Comparison of ENCODE assay signal across 15 mouse cellular contexts in genomic region chr16:7052408-7052807, GRCm38 (mm10).
DNase-seq lines count a peak whose midpoint lies in the region; ATAC-seq lines count a peak whose summit lies in the region.
"Had no signal": no experiment of that assay in that cellular context is flagged by ENCODE, and none has a peak within 500 bp of the region (broad histone marks: within the 10 kb centered on the region; RNA-seq: fewer than 3 reads in every experiment).

No protein-coding gene starts in this region.

- no peak for DNase-seq in forebrain, embryonic 11.5 days (ENCODE audit: low spot score)
- DNase-seq in forebrain, embryonic 10.5 days (ENCODE audit: extremely low spot score, low spot score): no peak
- DNase-seq in midbrain, embryonic 10.5 days (ENCODE audit: low spot score): peak; percentile 32
- DNase-seq in layer of hippocampus, postnatal 14 days (ENCODE audit: low spot score in 2 of 2): no peak
- DNase-seq in B cell, adult 2 months: no peak
- DNase-seq in layer of hippocampus, adult 9-10 months (ENCODE audit: low spot score): no peak
- DNase-seq: adrenal gland, postnatal 25 days; kidney, postnatal 14 days; lung, adult 18-20 months had no signal

- H3K27ac ChIP-seq in forebrain, embryonic 11.5 days (ENCODE audit: low read depth, low read length): no peak overlapping the region
- no peak overlapping the region for H3K27ac ChIP-seq in forebrain, embryonic 10.5 days
- H3K27ac ChIP-seq in forebrain, embryonic 16.5 days (ENCODE audit: low read length): no peak overlapping the region
- H3K27ac ChIP-seq in midbrain, embryonic 10.5 days (replicated peaks): peak overlapping the region; percentile 23; the same call in 1 of the 2 replicates
- H3K27ac ChIP-seq in neural tube, embryonic 14.5 days (ENCODE audit: low read depth, low read length): peak overlapping the region; percentile 78
- H3K27ac ChIP-seq: heart, embryonic 15.5 days; limb, embryonic 15.5 days; macrophage had no signal

- ATAC-seq in forebrain, embryonic 11.5 days (replicated peaks; ENCODE audit: low FRiP score): 0 out of 2 replicates have a peak, but pooled peaks have one; percentile 48
- ATAC-seq in forebrain, embryonic 16.5 days: peak; percentile 74
- ATAC-seq in neural tube, embryonic 14.5 days (ENCODE audit: low read depth): peak; percentile 57; the same call in 1 of the 2 replicates
- ATAC-seq: intestine, embryonic 16.5 days had no signal

- H3K9me3 ChIP-seq in forebrain, embryonic 11.5 days (ENCODE audit: control insufficient read depth, low read length): no peaks in the 10 kb centered on the region
- no peaks in the 10 kb centered on the region for H3K9me3 ChIP-seq in forebrain, embryonic 10.5 days
- no peaks in the 10 kb centered on the region for H3K9me3 ChIP-seq in forebrain, embryonic 16.5 days (ENCODE audit: control insufficient read depth, low read length)
- H3K9me3 ChIP-seq in midbrain, embryonic 10.5 days (replicated peaks): no peaks in the 10 kb centered on the region
- no peaks in the 10 kb centered on the region for H3K9me3 ChIP-seq in neural tube, embryonic 14.5 days (ENCODE audit: control insufficient read depth, low read length)
- H3K9me3 ChIP-seq: heart, embryonic 15.5 days; limb, embryonic 15.5 days had no signal

- no peak overlapping the region for H3K9ac ChIP-seq in forebrain, embryonic 11.5 days (ENCODE audit: low read length)
- H3K9ac ChIP-seq in forebrain, embryonic 16.5 days (replicated peaks; ENCODE audit: low read depth, low read length): no peak overlapping the region
- no peak overlapping the region; the same call in 1 of the 2 replicates for H3K9ac ChIP-seq in neural tube, embryonic 14.5 days (replicated peaks; ENCODE audit: low read depth, low read length)
- H3K9ac ChIP-seq: heart, embryonic 15.5 days; limb, embryonic 15.5 days had no signal

- 7% methylated on average over 9 of the region's 9 CpGs for WGBS in forebrain, embryonic 11.5 days
- 22% methylated on average over 9 of the region's 9 CpGs for WGBS in forebrain, embryonic 10.5 days
- 4% methylated on average over 9 of the region's 9 CpGs for WGBS in forebrain, embryonic 16.5 days
- 16% methylated on average over 9 of the region's 9 CpGs for WGBS in midbrain, embryonic 10.5 days
- 2% methylated on average over 9 of the region's 9 CpGs for WGBS in neural tube, embryonic 14.5 days

- H3K4me3 ChIP-seq in forebrain, embryonic 11.5 days (ENCODE audit: low read depth, low read length): no peak overlapping the region
- no peak overlapping the region for H3K4me3 ChIP-seq in forebrain, embryonic 10.5 days
- H3K4me3 ChIP-seq in forebrain, embryonic 16.5 days (replicated peaks; ENCODE audit: low read length): no peak overlapping the region
- H3K4me3 ChIP-seq in midbrain, embryonic 10.5 days: no peak overlapping the region
- H3K4me3 ChIP-seq in neural tube, embryonic 14.5 days (ENCODE audit: low read depth, low read length): no peak overlapping the region
- H3K4me3 ChIP-seq: heart, embryonic 15.5 days; limb, embryonic 15.5 days had no signal

- H3K27me3 ChIP-seq in forebrain, embryonic 11.5 days (ENCODE audit: control insufficient read depth, insufficient read depth, low read length): peaks cover 10% of the 10 kb centered on the region; the same call in 1 of the 2 replicates
- peaks cover 46% of the 10 kb centered on the region for H3K27me3 ChIP-seq in forebrain, embryonic 10.5 days (ENCODE audit: poor library complexity, severe bottlenecking)
- H3K27me3 ChIP-seq in forebrain, embryonic 16.5 days (replicated peaks; ENCODE audit: control insufficient read depth, insufficient read depth, low read length): no peaks in the 10 kb centered on the region
- H3K27me3 ChIP-seq in midbrain, embryonic 10.5 days (ENCODE audit: low read depth, poor library complexity, severe bottlenecking): peaks cover 49% of the 10 kb centered on the region
- no peaks in the 10 kb centered on the region for H3K27me3 ChIP-seq in neural tube, embryonic 14.5 days (ENCODE audit: control insufficient read depth, insufficient read depth, low read length)
- H3K27me3 ChIP-seq: limb, embryonic 15.5 days had no signal

- H3K4me2 ChIP-seq in forebrain, embryonic 11.5 days (ENCODE audit: low read depth, low read length, severe bottlenecking): 0 out of 2 replicates have a peak overlapping the region, but pooled peaks have one; percentile 15
- H3K4me2 ChIP-seq in forebrain, embryonic 16.5 days (ENCODE audit: low read length): peak overlapping the region; percentile 28
- H3K4me2 ChIP-seq in neural tube, embryonic 14.5 days (ENCODE audit: low read depth, low read length): peak overlapping the region; percentile 30; the same call in 1 of the 2 replicates
- H3K4me2 ChIP-seq: heart, embryonic 15.5 days; limb, embryonic 15.5 days had no signal

- H3K4me1 ChIP-seq in forebrain, embryonic 11.5 days (replicated peaks; ENCODE audit: control insufficient read depth, insufficient read depth, low read length): peaks cover 15% of the 10 kb centered on the region
- peaks cover 40% of the 10 kb centered on the region for H3K4me1 ChIP-seq in forebrain, embryonic 10.5 days
- peaks cover 23% of the 10 kb centered on the region for H3K4me1 ChIP-seq in forebrain, embryonic 16.5 days (replicated peaks; ENCODE audit: control insufficient read depth, insufficient read depth, low read length)
- peaks cover 35% of the 10 kb centered on the region for H3K4me1 ChIP-seq in midbrain, embryonic 10.5 days
- H3K4me1 ChIP-seq in neural tube, embryonic 14.5 days (ENCODE audit: control insufficient read depth, insufficient read depth, low read length): peaks cover 52% of the 10 kb centered on the region

- no peaks in the 10 kb centered on the region for H3K36me3 ChIP-seq in forebrain, embryonic 11.5 days (ENCODE audit: control insufficient read depth, insufficient read depth, low read length)
- H3K36me3 ChIP-seq in forebrain, embryonic 10.5 days (replicated peaks): no peaks in the 10 kb centered on the region
- no peaks in the 10 kb centered on the region for H3K36me3 ChIP-seq in forebrain, embryonic 16.5 days (ENCODE audit: control insufficient read depth, insufficient read depth)
- H3K36me3 ChIP-seq in midbrain, embryonic 10.5 days: no peaks in the 10 kb centered on the region
- H3K36me3 ChIP-seq in neural tube, embryonic 14.5 days (ENCODE audit: control insufficient read depth, insufficient read depth, low read length): 0 out of 2 replicates have a peak, but pooled peaks cover 3% of the 10 kb centered on the region
- H3K36me3 ChIP-seq: heart, embryonic 15.5 days; limb, embryonic 15.5 days had no signal

Comparison
In these comparisons a context has a peak if more than half of its experiments do, and no peak if none do; other contexts are left out.
1. H3K27ac ChIP-seq: peak in midbrain, embryonic 10.5 days (single experiment) and neural tube, embryonic 14.5 days (single experiment); none in forebrain, embryonic 11.5 days (single experiment), forebrain, embryonic 10.5 days (single experiment) and forebrain, embryonic 16.5 days (single experiment).
2. Peak in every context shown above with its lines, with median percentiles within 50 percentile points of each other: ATAC-seq and H3K4me2 ChIP-seq.